Mouse (Mus musculus): ENCODE data around the gene Grb2. TPM values are rescaled to one million over a fixed set of nuclear protein-coding genes. Genes with fewer than 3 reads are reported as not detected.

Grb2 gene
- polyA plus RNA-seq, 1 experiment from 2014 or later = 87.8 TPM

GRCm38 (mm10) chr11:115612059-115612409 is 96.4 kb downstream of the Grb2 start:
- Histone ChIP-seq H3K4me1 (peaks cover 21% of the 10 kb centered on the region), H3K4me3 (peak overlapping the region; percentile 72), H3K36me3 (peaks cover 50% of the 10 kb centered on the region), H3K9me3 (replicated peaks) (no peaks in the 10 kb centered on the region), H3K27me3 (ENCODE audit: low read depth, poor library complexity, severe bottlenecking) (no peaks in the 10 kb centered on the region), H3K27ac (peak overlapping the region; percentile 86)
- DNase-seq (ENCODE audit: low spot score) = no peak
- 3% methylated on average over 13 of the region's 13 CpGs for WGBS

GRCm38 (mm10) chr11:115611173-115611572 is 97.2 kb downstream of the Grb2 start:
- H3K27ac ChIP-seq = no peak overlapping the region
- DNase-seq (ENCODE audit: low spot score) = no peak
- H3K9me3 ChIP-seq (replicated peaks) = no peaks in the 10 kb centered on the region
- no peak overlapping the region for H3K4me3 ChIP-seq
- H3K36me3 ChIP-seq = peaks cover 55% of the 10 kb centered on the region
- no peaks in the 10 kb centered on the region for H3K27me3 ChIP-seq (ENCODE audit: low read depth, poor library complexity, severe bottlenecking)
- WGBS = 65% methylated on average over 6 of the region's 6 CpGs
- peaks cover 21% of the 10 kb centered on the region for H3K4me1 ChIP-seq

GRCm38 (mm10) chr11:115609576-115609975 is 98.8 kb downstream of the Grb2 start:
- Histone ChIP-seq H3K4me3 (no peak overlapping the region), H3K27me3 (ENCODE audit: low read depth, poor library complexity, severe bottlenecking) (no peaks in the 10 kb centered on the region), H3K27ac (no peak overlapping the region), H3K4me1 (peaks cover 29% of the 10 kb centered on the region), H3K9me3 (replicated peaks) (no peaks in the 10 kb centered on the region), H3K36me3 (peaks cover 52% of the 10 kb centered on the region)
- 75% methylated on average over 3 of the region's 3 CpGs for WGBS
- DNase-seq (ENCODE audit: low spot score) = no peak

- Histone ChIP-seq H3K4me1 (peaks cover 29% of the 10 kb centered on the region), H3K27ac (no peak overlapping the region), H3K36me3 (peaks cover 51% of the 10 kb centered on the region), H3K4me3 (peak overlapping the region; percentile 9; the same call in 1 of the 2 replicates), H3K27me3 (ENCODE audit: low read depth, poor library complexity, severe bottlenecking) (no peaks in the 10 kb centered on the region), H3K9me3 (replicated peaks) (no peaks in the 10 kb centered on the region)
- no peak for DNase-seq (ENCODE audit: low spot score)
- 87% methylated on average over 23 of the region's 23 CpGs for whole genome bisulfite sequencing
Measured at GRCm38 (mm10) chr11:115608421-115609399, 99.7 kb downstream of the Grb2 start.

GRCm38 (mm10) chr11:115606733-115607132 is 101.7 kb downstream of the Grb2 start:
- H3K27me3 ChIP-seq (ENCODE audit: low read depth, poor library complexity, severe bottlenecking) = no peaks in the 10 kb centered on the region
- no peak for DNase-seq (ENCODE audit: low spot score)
- no peak overlapping the region for H3K27ac ChIP-seq
- H3K36me3 ChIP-seq = peaks cover 57% of the 10 kb centered on the region
- WGBS = 97% methylated on average over 18 of the region's 18 CpGs
- no peaks in the 10 kb centered on the region for H3K9me3 ChIP-seq (replicated peaks)
- H3K4me3 ChIP-seq = no peak overlapping the region
- peaks cover 27% of the 10 kb centered on the region for H3K4me1 ChIP-seq

GRCm38 (mm10) chr11:115604304-115604696 is 104.1 kb downstream of the Grb2 start:
- DNase-seq (ENCODE audit: low spot score) = no peak
- H3K9me3 ChIP-seq (replicated peaks) = no peaks in the 10 kb centered on the region
- peak overlapping the region; percentile 100 for H3K4me3 ChIP-seq
- H3K27ac ChIP-seq = peak overlapping the region; percentile 99
- under 1% methylated on average over 26 of the region's 26 CpGs for WGBS
- H3K4me1 ChIP-seq = peaks cover 23% of the 10 kb centered on the region
- H3K27me3 ChIP-seq (ENCODE audit: low read depth, poor library complexity, severe bottlenecking) = no peaks in the 10 kb centered on the region
- H3K36me3 ChIP-seq = peaks cover 67% of the 10 kb centered on the region

- peak within 1 kb of the TSS; percentile 100 for H3K4me3 ChIP-seq
- peaks cover 23% of the 10 kb centered on the region for H3K4me1 ChIP-seq
- H3K27me3 ChIP-seq (ENCODE audit: low read depth, poor library complexity, severe bottlenecking) = no peaks in the 10 kb centered on the region
- peak; percentile 91 for DNase-seq (ENCODE audit: low spot score)
- H3K9me3 ChIP-seq (replicated peaks) = no peaks in the 10 kb centered on the region
- H3K27ac ChIP-seq = peak within 1 kb of the TSS; percentile 99
- H3K36me3 ChIP-seq = peaks cover 66% of the 10 kb centered on the region
- WGBS = under 1% methylated on average over 93 of the region's 93 CpGs
Measured at GRCm38 (mm10) chr11:115603476-115604303, 104.7 kb downstream of the Grb2 start, which contains the start of the genes Mrps7 and Gga3. Gene Mrps7, plus strand, starts transcription at chr11:115603925. Gene Gga3, minus strand, starts transcription at chr11:115604051.

- WGBS = 8% methylated on average over 15 of the region's 15 CpGs
- H3K36me3 ChIP-seq = peaks cover 66% of the 10 kb centered on the region
- no peak for DNase-seq (ENCODE audit: low spot score)
Measured at GRCm38 (mm10) chr11:115603128-115603475, 105.3 kb downstream of the Grb2 start.

GRCm38 (mm10) chr11:115601174-115601573 is 107.2 kb downstream of the Grb2 start:
- Histone ChIP-seq H3K4me1 (peaks cover 23% of the 10 kb centered on the region), H3K27ac (no peak overlapping the region), H3K27me3 (ENCODE audit: low read depth, poor library complexity, severe bottlenecking) (no peaks in the 10 kb centered on the region), H3K9me3 (replicated peaks) (no peaks in the 10 kb centered on the region), H3K36me3 (peaks cover 66% of the 10 kb centered on the region), H3K4me3 (no peak overlapping the region)
- DNase-seq (ENCODE audit: low spot score) = no peak
- 93% methylated on average over 4 of the region's 4 CpGs for WGBS

More at GRCm38 (mm10) chr11:115603128-115603475, 105.3 kb downstream of the Grb2 start:
- Histone ChIP-seq H3K4me1 (peaks cover 23% of the 10 kb centered on the region), H3K27me3 (ENCODE audit: low read depth, poor library complexity, severe bottlenecking) (no peaks in the 10 kb centered on the region), H3K9me3 (replicated peaks) (no peaks in the 10 kb centered on the region), H3K27ac (peak overlapping the region; percentile 99), H3K4me3 (peak overlapping the region; percentile 100)

- Histone ChIP-seq H3K4me1 (peaks cover 23% of the 10 kb centered on the region), H3K27me3 (ENCODE audit: low read depth, poor library complexity, severe bottlenecking) (no peaks in the 10 kb centered on the region), H3K36me3 (peaks cover 66% of the 10 kb centered on the region), H3K9me3 (replicated peaks) (no peaks in the 10 kb centered on the region), H3K4me3 (no peak overlapping the region), H3K27ac (no peak overlapping the region)
- DNase-seq (ENCODE audit: low spot score) = no peak
- 95% methylated on average over 15 of the region's 15 CpGs for WGBS
Measured at GRCm38 (mm10) chr11:115600743-115601142, 107.7 kb downstream of the Grb2 start.

- no peak for DNase-seq (ENCODE audit: low spot score)
- H3K4me3 ChIP-seq = no peak overlapping the region
- H3K27me3 ChIP-seq (ENCODE audit: low read depth, poor library complexity, severe bottlenecking) = no peaks in the 10 kb centered on the region
- no peak overlapping the region for H3K27ac ChIP-seq
- no peaks in the 10 kb centered on the region for H3K9me3 ChIP-seq (replicated peaks)
- H3K4me1 ChIP-seq = peaks cover 17% of the 10 kb centered on the region
- WGBS = 96% methylated on average over 7 of the region's 7 CpGs
- peaks cover 72% of the 10 kb centered on the region for H3K36me3 ChIP-seq
Measured at GRCm38 (mm10) chr11:115599722-115600121, 108.7 kb downstream of the Grb2 start.

GRCm38 (mm10) chr11:115598309-115598708 is 110.1 kb downstream of the Grb2 start:
- no peak overlapping the region for H3K27ac ChIP-seq
- H3K36me3 ChIP-seq = peaks cover 86% of the 10 kb centered on the region
- H3K27me3 ChIP-seq (ENCODE audit: low read depth, poor library complexity, severe bottlenecking) = no peaks in the 10 kb centered on the region
- DNase-seq (ENCODE audit: low spot score) = no peak
- H3K9me3 ChIP-seq (replicated peaks) = no peaks in the 10 kb centered on the region
- no peak overlapping the region for H3K4me3 ChIP-seq
- WGBS = 94% methylated on average over 4 of the region's 4 CpGs
- H3K4me1 ChIP-seq = peaks cover 13% of the 10 kb centered on the region

- H3K36me3 ChIP-seq = peaks cover 97% of the 10 kb centered on the region
- no peak overlapping the region for H3K4me3 ChIP-seq
- no peak for DNase-seq (ENCODE audit: low spot score)
Measured at GRCm38 (mm10) chr11:115595209-115595608, 113.2 kb downstream of the Grb2 start.

More at GRCm38 (mm10) chr11:115595209-115595608, 113.2 kb downstream of the Grb2 start:
- no peaks in the 10 kb centered on the region for H3K4me1 ChIP-seq
- H3K9me3 ChIP-seq (replicated peaks) = no peaks in the 10 kb centered on the region
- no peak overlapping the region for H3K27ac ChIP-seq
- 96% methylated on average over 3 of the region's 3 CpGs for WGBS
- no peaks in the 10 kb centered on the region for H3K27me3 ChIP-seq (ENCODE audit: low read depth, poor library complexity, severe bottlenecking)
